Mouse (Mus musculus): ENCODE results near the gene Rfx4.

Rfx4 gene

DNA sequence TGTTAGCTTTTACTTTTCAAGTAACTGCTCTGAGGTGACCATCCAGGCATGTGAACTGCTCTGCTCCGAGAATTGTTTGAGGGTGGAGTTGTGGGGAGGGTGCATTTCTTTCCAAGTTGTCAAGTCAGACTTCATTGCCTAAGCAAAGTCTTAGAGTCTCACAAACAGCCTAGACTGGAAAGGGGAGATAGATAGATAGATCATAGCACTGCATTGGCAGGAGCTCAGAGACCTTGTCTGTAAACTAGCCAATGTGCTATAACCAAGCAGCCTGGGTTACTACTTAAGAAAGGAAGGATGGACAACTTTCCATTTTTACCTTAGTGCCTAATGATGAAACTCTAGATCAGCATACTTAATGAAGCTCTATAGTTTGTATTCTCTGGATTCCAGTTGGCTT lies 184.5 kb downstream of the Rfx4 start:
- in situ Hi-C loops (cut with MboI; ENCODE audit: unreplicated experiment in 2 of 2), result no loop called here

DNA sequence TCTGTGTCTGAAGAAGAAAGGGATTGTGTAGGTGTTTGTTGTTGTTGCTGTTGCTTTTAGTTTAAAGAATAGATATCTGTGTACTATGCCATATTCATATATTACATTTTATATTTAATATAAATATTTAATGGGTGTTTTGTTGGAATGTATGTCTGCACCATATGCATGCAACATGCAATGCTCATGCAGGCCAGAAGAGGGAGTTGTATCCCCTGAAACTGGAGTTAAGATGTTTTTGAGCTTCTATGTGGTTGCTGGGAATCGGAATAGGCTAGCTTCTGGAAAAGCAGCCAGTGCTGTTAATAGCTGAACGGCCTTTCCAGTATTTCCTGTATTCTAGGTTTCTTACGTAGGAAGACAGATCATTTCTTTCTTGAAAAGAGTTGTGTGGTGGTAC lies 189.8 kb downstream of the Rfx4 start:
- in situ Hi-C loops (cut with MboI; ENCODE audit: unreplicated experiment in 2 of 2), result no loop called here

DNA sequence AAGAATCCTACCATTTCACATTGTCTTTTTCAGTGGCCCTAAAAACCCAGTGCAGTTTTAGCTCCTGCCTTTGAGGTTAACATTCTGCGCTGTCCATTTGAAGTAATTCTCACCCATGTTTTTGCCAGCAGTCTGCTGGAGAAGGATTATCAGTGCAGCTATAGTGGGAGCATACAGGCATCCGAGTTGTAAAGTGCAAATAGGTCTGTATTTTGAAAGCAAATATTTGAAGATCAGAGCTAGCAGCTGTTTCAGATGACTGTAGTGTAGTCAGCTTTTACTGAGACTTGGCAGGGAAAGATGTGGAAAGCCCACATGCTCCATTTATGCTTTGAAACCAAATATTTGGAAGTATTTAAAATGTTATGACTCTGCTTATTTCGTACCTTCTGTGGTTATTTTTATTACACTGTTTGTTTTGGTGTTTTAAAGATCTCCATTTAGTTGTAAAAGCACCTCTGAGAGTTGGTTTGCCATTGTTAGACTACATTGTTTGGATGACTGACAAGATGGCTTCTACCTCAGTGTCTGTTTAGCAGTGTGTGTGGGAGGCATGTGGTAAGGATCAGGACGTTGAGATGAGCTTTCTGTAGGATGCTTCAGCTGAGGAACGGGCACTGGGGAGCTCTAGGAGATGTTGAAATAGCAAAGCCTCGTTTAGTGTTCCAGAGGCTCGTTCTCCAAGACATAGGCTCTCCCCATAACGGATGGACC lies 193.3 kb downstream of the Rfx4 start:
- in situ Hi-C loops (cut with MboI; ENCODE audit: unreplicated experiment in 2 of 2), result no loop called here

DNA sequence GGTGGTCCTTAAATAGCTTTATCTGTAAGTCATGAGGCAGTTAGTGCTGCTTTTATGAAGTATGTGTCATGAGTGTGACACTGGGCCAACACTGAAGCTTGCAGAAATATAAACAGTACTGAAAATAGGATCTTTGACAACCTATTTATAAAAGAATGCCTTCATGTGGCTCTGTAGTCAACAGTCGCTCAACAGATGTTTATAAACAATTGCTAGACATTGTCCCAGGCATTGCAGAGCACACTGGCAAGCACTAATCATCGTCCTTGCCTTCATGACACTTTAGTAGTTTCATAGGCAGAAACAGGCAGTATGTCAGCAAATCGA lies 193.8 kb downstream of the Rfx4 start:
- in situ Hi-C loops (cut with MboI; ENCODE audit: unreplicated experiment in 2 of 2), result no loop called here

DNA sequence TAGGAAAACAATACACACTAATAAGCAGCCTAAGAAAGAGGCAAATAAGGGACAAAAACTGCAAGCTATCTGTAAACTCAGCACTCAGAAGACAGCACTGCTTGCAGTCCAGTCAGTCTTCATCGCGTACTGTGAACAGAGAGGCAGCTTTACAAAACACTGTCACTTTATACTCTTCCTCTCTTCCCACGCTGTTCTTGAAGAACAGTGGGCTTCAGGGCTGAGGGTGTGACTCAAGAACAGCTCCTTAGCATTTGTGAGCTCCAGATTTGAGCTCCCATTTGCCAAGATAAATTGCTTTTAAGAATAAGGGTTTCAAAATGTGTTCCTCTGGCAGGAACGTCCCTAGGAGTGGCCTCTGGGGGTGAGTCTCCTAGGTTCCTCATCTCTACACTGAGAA lies 194.5 kb downstream of the Rfx4 start:
- in situ Hi-C loops (cut with MboI; ENCODE audit: unreplicated experiment in 2 of 2), result no loop called here

DNA sequence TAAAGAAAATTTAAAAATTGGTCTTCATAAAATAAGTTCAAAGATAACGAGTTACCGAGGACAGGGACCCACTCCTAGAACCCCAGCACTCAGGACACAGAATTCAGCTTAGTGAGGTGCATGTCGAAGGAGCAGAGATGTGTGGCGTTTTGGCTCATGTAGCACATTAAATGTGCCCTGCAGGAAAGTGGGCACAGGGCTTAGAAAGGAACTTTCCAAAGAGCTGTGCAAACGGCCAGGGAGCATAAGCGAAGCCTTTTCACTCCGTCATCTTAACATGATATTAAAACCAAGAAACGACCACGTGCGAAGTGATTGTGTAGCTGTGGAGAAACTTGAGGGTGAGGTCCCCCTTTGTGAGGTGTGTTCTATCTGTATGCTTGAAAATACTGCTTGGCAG lies 198.4 kb downstream of the Rfx4 start:
- in situ Hi-C loops (cut with MboI; ENCODE audit: unreplicated experiment in 2 of 2), result no loop called here

All from v-Abl transformed pro-B cells (cell line).